Mouse (Mus musculus) hindbrain, embryonic 14.5 days (tissue): ENCODE data around the gene Sh3bgrl2. TPM values are rescaled to one million over a fixed set of nuclear protein-coding genes. Genes with fewer than 3 reads are reported as not detected.

Source experiments
- ATAC-seq: fragments of 200-750 bp; cut with Nextera tagmentation; 2 replicates; pipeline ENCODE4 v1.8.0; 2017; ENCODE audit warnings: moderate number of reproducible peaks, mild to moderate bottlenecking, moderate TSS enrichment, moderate library complexity; ENCODE audit not compliant: low FRiP score
- DNase-seq: peaks from one replicate; pipeline ENCODE4 v3.0.0-alpha.2; 2015; ENCODE audit warnings: low spot score
- H3K27ac ChIP-seq: fragments of 300-500 bp; sonication (generic); 2 replicates; pipeline ENCODE4 v1.5.1; 2014; ENCODE audit warnings: mild to moderate bottlenecking, moderate library complexity
- H3K27me3 ChIP-seq: fragments of 300-500 bp; sonication (generic); 2 replicates; pipeline ENCODE4 v1.6.1; 2014; ENCODE audit warnings: mild to moderate bottlenecking, low read length, mixed read lengths; ENCODE audit not compliant: control insufficient read depth, insufficient read depth
- H3K36me3 ChIP-seq: fragments of 300-500 bp; sonication (generic); replicated peaks from 2 replicates; pipeline ENCODE4 v1.6.1; 2014; ENCODE audit not compliant: control insufficient read depth, insufficient read depth
- H3K4me1 ChIP-seq: fragments of 300-500 bp; sonication (generic); replicated peaks from 2 replicates; pipeline ENCODE4 v1.6.1; 2014; ENCODE audit warnings: antibody characterized with exemption, low read length, mixed read lengths; ENCODE audit not compliant: control insufficient read depth, insufficient read depth
- H3K4me2 ChIP-seq: fragments of 300-500 bp; sonication (generic); replicated peaks from 2 replicates; pipeline ENCODE4 v1.6.1; 2014; ENCODE audit warnings: mild to moderate bottlenecking, moderate library complexity
- H3K4me3 ChIP-seq: fragments of 300-500 bp; sonication (generic); replicated peaks from 2 replicates; pipeline ENCODE4 v1.5.1; 2014; ENCODE audit warnings: mild to moderate bottlenecking, low read length
- H3K9ac ChIP-seq: fragments of 300-500 bp; sonication (generic); 2 replicates; pipeline ENCODE4 v1.6.1; 2014
- H3K9me3 ChIP-seq: fragments of 300-500 bp; sonication (generic); 2 replicates; pipeline ENCODE4 v1.6.1; 2016; ENCODE audit warnings: low read length; ENCODE audit not compliant: control insufficient read depth
- WGBS: fragments of 180-500 bp; shearing (Covaris S2); extraction: QIAGEN DNeasy Blood & Tissue Kit; methylation state at CpG from one replicate; pipeline ENCODE4 v1.1.7; 2014; 5-methylcytosine and 5-hydroxymethylcytosine counted together
- polyA plus RNA-seq: library from polyadenylated mRNA; unstranded; fragments of >200 nt; fragmentation: Nextera tagmentation; extraction: Ambion mirVana; gene quantifications from 2 replicates; pipeline ENCODE4 v1.2.1, GENCODE M21; 2014

Sh3bgrl2 gene
- polyA plus RNA-seq, 1 experiment from 2014 or later: 9.7 TPM

- Histone ChIP-seq H3K4me1 (0 out of 2 replicates have a peak, but pooled peaks cover 4% of the 10 kb centered on the region), H3K4me2 (no peak overlapping the region), H3K9me3 (no peaks in the 10 kb centered on the region), H3K9ac (no peak overlapping the region), H3K27me3 (no peaks in the 10 kb centered on the region), H3K27ac (no peak overlapping the region), H3K4me3 (no peak overlapping the region), H3K36me3 (no peaks in the 10 kb centered on the region)
- no peak for ATAC-seq
- WGBS: 92% methylated on average over 14 of the region's 14 CpGs
- no peak for DNase-seq
These were observed 8.2 kb upstream of the Sh3bgrl2 start for GRCm38 (mm10) chr9:83539809-83540491.

GRCm38 (mm10) chr9:83540492-83540857 lies 7.7 kb upstream of the Sh3bgrl2 start:
- Histone ChIP-seq H3K9me3 (no peaks in the 10 kb centered on the region), H3K36me3 (no peaks in the 10 kb centered on the region), H3K27me3 (no peaks in the 10 kb centered on the region), H3K4me2 (no peak overlapping the region), H3K4me1 (0 out of 2 replicates have a peak, but pooled peaks cover 4% of the 10 kb centered on the region), H3K4me3 (no peak overlapping the region), H3K9ac (no peak overlapping the region), H3K27ac (no peak overlapping the region)
- no peak for DNase-seq
- no peak for ATAC-seq
- 92% methylated on average over 4 of the region's 4 CpGs for WGBS

GRCm38 (mm10) chr9:83540975-83541374 lies 7.2 kb upstream of the Sh3bgrl2 start:
- ATAC-seq: no peak
- DNase-seq: no peak
- H3K4me3 ChIP-seq: no peak overlapping the region
- WGBS: 69% methylated on average over 3 of the region's 3 CpGs
- H3K9ac ChIP-seq: no peak overlapping the region
- H3K27me3 ChIP-seq: no peaks in the 10 kb centered on the region
- H3K27ac ChIP-seq: no peak overlapping the region
- H3K9me3 ChIP-seq: no peaks in the 10 kb centered on the region
- no peaks in the 10 kb centered on the region for H3K36me3 ChIP-seq
- no peak overlapping the region for H3K4me2 ChIP-seq
- 0 out of 2 replicates have a peak, but pooled peaks cover 4% of the 10 kb centered on the region for H3K4me1 ChIP-seq

- Histone ChIP-seq H3K27me3 (peaks cover 7% of the 10 kb centered on the region; the same call in 1 of the 2 replicates), H3K4me1 (0 out of 2 replicates have a peak, but pooled peaks cover 4% of the 10 kb centered on the region), H3K36me3 (no peaks in the 10 kb centered on the region), H3K4me2 (no peak overlapping the region), H3K27ac (no peak overlapping the region), H3K4me3 (no peak overlapping the region), H3K9ac (no peak overlapping the region), H3K9me3 (no peaks in the 10 kb centered on the region)
- DNase-seq (no peak), ATAC-seq (no peak)
These were observed 2.9 kb upstream of the Sh3bgrl2 start for GRCm38 (mm10) chr9:83545240-83545639.

- H3K27ac ChIP-seq: no peak overlapping the region
- H3K4me3 ChIP-seq: no peak overlapping the region
- DNase-seq (no peak), ATAC-seq (no peak)
- no peaks in the 10 kb centered on the region for H3K9me3 ChIP-seq
- H3K4me2 ChIP-seq: no peak overlapping the region
- WGBS: 76% methylated on average over 7 of the region's 7 CpGs
- H3K27me3 ChIP-seq: peaks cover 7% of the 10 kb centered on the region; the same call in 1 of the 2 replicates
- H3K4me1 ChIP-seq: 0 out of 2 replicates have a peak, but pooled peaks cover 4% of the 10 kb centered on the region
- H3K9ac ChIP-seq: no peak overlapping the region
- no peaks in the 10 kb centered on the region for H3K36me3 ChIP-seq
These were observed 1.8 kb upstream of the Sh3bgrl2 start for GRCm38 (mm10) chr9:83546316-83546715.

GRCm38 (mm10) chr9:83547229-83547628 lies 898 bp upstream of the Sh3bgrl2 start:
- peaks cover 7% of the 10 kb centered on the region; the same call in 1 of the 2 replicates for H3K27me3 ChIP-seq

GRCm38 (mm10) chr9:83549866-83550265 lies 1.7 kb downstream of the Sh3bgrl2 start:
- Histone ChIP-seq H3K4me1 (0 out of 2 replicates have a peak, but pooled peaks cover 4% of the 10 kb centered on the region), H3K4me2 (no peak overlapping the region), H3K9me3 (no peaks in the 10 kb centered on the region), H3K36me3 (no peaks in the 10 kb centered on the region), H3K4me3 (no peak overlapping the region), H3K27me3 (peaks cover 7% of the 10 kb centered on the region; the same call in 1 of the 2 replicates), H3K9ac (no peak overlapping the region), H3K27ac (no peak overlapping the region)
- 91% methylated on average over 6 of the region's 6 CpGs for WGBS
- no peak for ATAC-seq
- DNase-seq: no peak

More at GRCm38 (mm10) chr9:83547229-83547628, 898 bp upstream of the Sh3bgrl2 start:
- WGBS: 76% methylated on average over 7 of the region's 7 CpGs
- Histone ChIP-seq H3K4me2 (no peak overlapping the region), H3K27ac (no peak overlapping the region), H3K9ac (no peak overlapping the region), H3K4me1 (0 out of 2 replicates have a peak, but pooled peaks cover 4% of the 10 kb centered on the region), H3K36me3 (no peaks in the 10 kb centered on the region), H3K9me3 (no peaks in the 10 kb centered on the region), H3K4me3 (no peak overlapping the region)
- DNase-seq: no peak
- no peak for ATAC-seq

GRCm38 (mm10) chr9:83551116-83551515 lies 3.0 kb downstream of the Sh3bgrl2 start:
- WGBS: 64% methylated on average over 7 of the region's 7 CpGs
- no peak overlapping the region for H3K4me2 ChIP-seq

GRCm38 (mm10) chr9:83551632-83552031 lies 3.5 kb downstream of the Sh3bgrl2 start:
- Histone ChIP-seq H3K36me3 (no peaks in the 10 kb centered on the region), H3K4me3 (no peak overlapping the region), H3K27ac (no peak overlapping the region), H3K4me1 (peaks cover 9% of the 10 kb centered on the region), H3K27me3 (peaks cover 7% of the 10 kb centered on the region; the same call in 1 of the 2 replicates), H3K9me3 (no peaks in the 10 kb centered on the region), H3K9ac (no peak overlapping the region), H3K4me2 (no peak overlapping the region)
- no peak for ATAC-seq
- WGBS: 86% methylated on average over 6 of the region's 6 CpGs
- no peak for DNase-seq

More at GRCm38 (mm10) chr9:83551116-83551515, 3.0 kb downstream of the Sh3bgrl2 start:
- ATAC-seq (no peak), DNase-seq (no peak)
- H3K4me3 ChIP-seq: no peak overlapping the region
- peaks cover 7% of the 10 kb centered on the region; the same call in 1 of the 2 replicates for H3K27me3 ChIP-seq
- H3K4me1 ChIP-seq: peaks cover 5% of the 10 kb centered on the region; the same call in 1 of the 2 replicates
- no peaks in the 10 kb centered on the region for H3K9me3 ChIP-seq
- H3K36me3 ChIP-seq: no peaks in the 10 kb centered on the region
- no peak overlapping the region for H3K27ac ChIP-seq
- H3K9ac ChIP-seq: no peak overlapping the region
